Mouse (Mus musculus) embryonic facial prominence, embryonic 10.5 days (tissue): ENCODE data around the gene Naglu. TPM values are rescaled to one million over a fixed set of nuclear protein-coding genes. Genes with fewer than 3 reads are reported as not detected.

Experiments used
- DNase-seq: peaks from one replicate; pipeline ENCODE4 v3.0.0-alpha.2; 2017; ENCODE audit warnings: low spot score
- H3K27ac ChIP-seq: fragments of 300-500 bp; sonication (generic); replicated peaks from 2 replicates; pipeline ENCODE4 v1.5.1; 2016; ENCODE audit warnings: mild to moderate bottlenecking
- H3K27me3 ChIP-seq: fragments of 300-500 bp; sonication (generic); replicated peaks from 2 replicates; pipeline ENCODE4 v1.6.1; 2016; ENCODE audit warnings: low read depth, mild to moderate bottlenecking; ENCODE audit not compliant: poor library complexity, severe bottlenecking
- H3K36me3 ChIP-seq: fragments of 300-500 bp; sonication (generic); replicated peaks from 2 replicates; pipeline ENCODE4 v1.6.1; 2016; ENCODE audit warnings: mild to moderate bottlenecking, moderate library complexity
- H3K4me1 ChIP-seq: fragments of 300-500 bp; sonication (generic); 2 replicates; pipeline ENCODE4 v1.6.1; 2016
- H3K4me3 ChIP-seq: fragments of 300-500 bp; sonication (generic); 2 replicates; pipeline ENCODE4 v1.5.1; 2016; ENCODE audit warnings: mild to moderate bottlenecking, moderate library complexity
- H3K9me3 ChIP-seq: fragments of 300-500 bp; sonication (generic); 2 replicates; pipeline ENCODE4 v1.6.1; 2016; ENCODE audit warnings: mild to moderate bottlenecking
- WGBS: fragments of 180-500 bp; shearing (Covaris S2); methylation state at CpG from one replicate; pipeline ENCODE4 v1.1.7; 2016; 5-methylcytosine and 5-hydroxymethylcytosine counted together
- polyA plus RNA-seq: library from polyadenylated mRNA; unstranded; fragments of >200 nt; fragmentation: Nextera tagmentation; extraction: Ambion mirVana; gene quantifications from 2 replicates; pipeline ENCODE4 v1.2.1, GENCODE M21; 2016

Naglu gene
- polyA plus RNA-seq, 1 experiment from 2014 or later, result 7.4 TPM

GRCm38 (mm10) chr11:101060126-101060525, 9.7 kb upstream of the Naglu start:
- H3K36me3 ChIP-seq, result peaks cover 75% of the 10 kb centered on the region
- no peaks in the 10 kb centered on the region for H3K27me3 ChIP-seq
- WGBS, result 78% methylated on average over 8 of the region's 8 CpGs
- H3K4me1 ChIP-seq, result peaks cover 43% of the 10 kb centered on the region
- no peaks in the 10 kb centered on the region for H3K9me3 ChIP-seq
- DNase-seq, result no peak
- 0 out of 2 replicates have a peak overlapping the region, but pooled peaks have one; percentile 3 for H3K4me3 ChIP-seq
- H3K27ac ChIP-seq, result peak overlapping the region; percentile 51

- Histone ChIP-seq H3K36me3 (peaks cover 65% of the 10 kb centered on the region), H3K27me3 (no peaks in the 10 kb centered on the region), H3K4me1 (peaks cover 43% of the 10 kb centered on the region), H3K27ac (no peak overlapping the region; the same call in 1 of the 2 replicates), H3K4me3 (no peak overlapping the region), H3K9me3 (no peaks in the 10 kb centered on the region)
- no peak for DNase-seq
- 84% methylated on average over 5 of the region's 5 CpGs for WGBS
These were observed 8.8 kb upstream of the Naglu start for GRCm38 (mm10) chr11:101061049-101061448.

GRCm38 (mm10) chr11:101062165-101062884, 7.5 kb upstream of the Naglu start:
- peaks cover 53% of the 10 kb centered on the region for H3K36me3 ChIP-seq
- DNase-seq, result no peak
- peak overlapping the region; percentile 77; the same call in 1 of the 2 replicates for H3K27ac ChIP-seq
- 76% methylated on average over 12 of the region's 12 CpGs for WGBS
- H3K9me3 ChIP-seq, result no peaks in the 10 kb centered on the region
- no peak overlapping the region for H3K4me3 ChIP-seq
- peaks cover 51% of the 10 kb centered on the region for H3K4me1 ChIP-seq
- H3K27me3 ChIP-seq, result no peaks in the 10 kb centered on the region

GRCm38 (mm10) chr11:101062971-101063675, 6.7 kb upstream of the Naglu start:
- DNase-seq, result peak; percentile 36
- no peaks in the 10 kb centered on the region for H3K9me3 ChIP-seq
- peaks cover 6% of the 10 kb centered on the region for H3K27me3 ChIP-seq
- peaks cover 49% of the 10 kb centered on the region for H3K36me3 ChIP-seq
- peaks cover 51% of the 10 kb centered on the region for H3K4me1 ChIP-seq
- peak overlapping the region; percentile 77 for H3K27ac ChIP-seq
- peak overlapping the region; percentile 16 for H3K4me3 ChIP-seq
- WGBS, result 76% methylated on average over 14 of the region's 14 CpGs

DNA sequence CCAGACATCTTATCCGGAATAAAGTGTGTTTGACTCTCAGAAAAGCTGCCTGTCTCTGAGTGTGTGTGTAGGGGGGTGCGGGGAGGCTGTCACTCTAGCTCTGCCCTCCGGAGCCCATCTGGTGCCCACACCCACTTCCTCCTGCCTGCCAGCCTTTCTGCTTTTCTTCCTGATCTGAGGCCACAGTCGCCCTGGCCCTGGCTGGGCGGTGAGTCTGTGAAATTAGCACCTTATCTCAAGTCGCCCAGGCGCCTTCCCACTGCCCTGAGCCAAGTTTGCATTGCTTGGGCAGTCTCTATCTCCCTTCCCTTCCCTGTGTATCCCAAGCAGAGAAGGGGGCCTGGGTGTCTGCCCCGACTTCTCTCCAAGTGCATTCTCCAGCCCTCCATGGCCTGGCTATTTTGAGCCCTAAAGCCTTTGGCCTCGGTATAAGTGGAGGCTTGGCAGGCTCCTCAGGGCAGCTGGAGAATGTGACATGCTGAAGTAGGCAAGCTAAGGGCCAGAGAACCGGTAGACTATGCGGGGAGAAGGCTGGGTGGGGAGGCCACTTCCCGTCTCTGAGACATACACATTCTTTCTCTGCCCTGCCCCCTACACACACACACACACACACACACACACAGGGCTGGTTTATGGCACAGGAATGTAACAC, 6.0 kb upstream of the Naglu start:
- 58% methylated on average over 12 of the region's 12 CpGs for WGBS

DNA sequence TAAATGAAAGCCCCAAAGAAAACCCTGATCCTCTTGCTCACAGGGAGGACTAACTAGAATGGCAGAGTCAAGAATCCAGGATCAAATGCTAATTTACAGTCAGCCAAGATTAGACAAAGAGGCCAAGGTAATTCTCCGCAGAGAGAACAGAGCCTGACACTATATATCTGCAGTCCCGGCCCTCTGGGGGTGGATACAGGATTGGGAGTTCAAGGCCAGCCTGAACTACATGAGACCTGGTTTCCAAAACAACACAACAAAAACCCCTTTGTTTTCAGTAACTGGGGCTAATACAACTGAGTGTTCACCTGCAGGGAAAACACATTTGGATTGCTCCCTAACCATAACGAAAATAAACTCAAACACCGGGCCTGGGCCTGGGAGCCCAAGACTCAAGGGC, 5.3 kb upstream of the Naglu start:
- Histone ChIP-seq H3K27me3 (peaks cover 19% of the 10 kb centered on the region), H3K4me1 (peaks cover 44% of the 10 kb centered on the region), H3K36me3 (peaks cover 39% of the 10 kb centered on the region), H3K9me3 (no peaks in the 10 kb centered on the region), H3K27ac (peak overlapping the region; percentile 77), H3K4me3 (no peak overlapping the region)
- 79% methylated on average over 4 of the region's 4 CpGs for WGBS
- DNase-seq, result no peak

More for the DNA sequence above, 6.0 kb upstream of the Naglu start:
- Histone ChIP-seq H3K9me3 (no peaks in the 10 kb centered on the region), H3K27me3 (peaks cover 13% of the 10 kb centered on the region), H3K27ac (peak overlapping the region; percentile 77), H3K4me3 (peak overlapping the region; percentile 16), H3K4me1 (peaks cover 47% of the 10 kb centered on the region), H3K36me3 (peaks cover 46% of the 10 kb centered on the region)
- DNase-seq, result peak; percentile 44

DNA sequence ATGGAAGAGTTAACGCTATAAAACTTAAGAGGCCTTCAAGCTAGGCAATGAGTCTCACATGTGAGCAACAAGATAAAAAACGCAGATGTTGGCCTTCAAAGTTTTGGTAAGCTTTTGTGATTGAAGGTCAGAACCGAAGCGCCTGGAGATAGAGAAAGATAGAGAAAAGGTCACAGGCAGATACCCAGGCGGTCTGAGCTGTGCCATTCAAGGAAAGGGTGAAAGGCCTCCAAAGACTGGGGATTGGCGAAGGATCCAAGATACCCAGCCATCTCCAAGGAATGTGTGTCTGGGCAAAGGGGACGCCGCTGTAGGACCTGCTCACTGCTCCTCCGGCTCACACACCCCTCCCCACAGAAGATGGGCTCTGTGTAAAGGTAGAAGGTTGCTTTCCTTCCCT, 4.8 kb upstream of the Naglu start:
- H3K9me3 ChIP-seq, result no peaks in the 10 kb centered on the region
- peaks cover 20% of the 10 kb centered on the region for H3K27me3 ChIP-seq
- DNase-seq, result no peak
- WGBS, result 95% methylated on average over 9 of the region's 9 CpGs
- H3K4me1 ChIP-seq, result peaks cover 45% of the 10 kb centered on the region
- no peak overlapping the region for H3K4me3 ChIP-seq
- peaks cover 34% of the 10 kb centered on the region for H3K36me3 ChIP-seq
- H3K27ac ChIP-seq, result no peak overlapping the region

DNA sequence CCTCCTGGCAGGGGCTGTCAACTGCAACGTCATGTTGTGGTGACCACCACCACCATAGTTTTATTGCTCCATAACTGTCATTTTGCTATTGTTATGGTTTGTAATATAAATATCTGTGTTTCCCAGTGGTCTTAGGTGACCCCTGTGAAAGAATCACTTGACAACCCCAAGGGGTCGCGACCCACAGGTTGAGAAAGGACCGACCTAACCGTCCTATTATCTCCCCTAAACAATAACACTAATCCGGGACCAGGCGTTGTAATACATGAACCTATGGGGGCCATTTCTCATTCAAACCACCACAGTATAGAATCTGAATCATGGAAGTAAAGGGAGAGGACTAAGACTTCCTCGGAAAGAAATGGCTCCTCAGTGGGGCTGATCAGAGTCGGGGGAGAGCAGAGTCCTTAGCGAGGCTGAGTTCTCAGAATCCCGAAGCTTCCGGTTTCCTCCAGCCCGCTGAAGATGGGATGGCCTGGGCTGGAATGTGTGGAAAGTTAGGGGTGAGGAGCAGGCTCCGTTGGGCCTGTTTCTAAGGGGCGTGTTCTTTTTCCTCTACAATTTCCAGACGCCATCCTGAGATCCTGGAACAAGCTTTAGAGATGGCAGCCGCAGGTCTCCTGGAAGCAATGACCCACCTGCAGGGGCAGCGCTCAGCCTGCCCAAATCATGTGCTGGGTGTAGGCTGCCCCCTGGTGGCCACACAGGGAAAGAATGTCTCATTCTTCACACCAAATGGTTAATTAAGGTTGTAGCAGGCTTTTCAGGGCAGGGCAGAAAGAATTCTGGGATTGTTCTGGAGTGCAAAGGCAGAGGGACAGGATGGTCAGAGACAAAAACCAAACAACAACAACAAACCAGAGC, 3.0 kb upstream of the Naglu start:
- Histone ChIP-seq H3K36me3 (peaks cover 19% of the 10 kb centered on the region), H3K9me3 (no peaks in the 10 kb centered on the region), H3K27me3 (peaks cover 34% of the 10 kb centered on the region), H3K4me3 (peak overlapping the region; percentile 52), H3K27ac (no peak overlapping the region; the same call in 1 of the 2 replicates), H3K4me1 (peaks cover 50% of the 10 kb centered on the region)
- 25% methylated on average over 18 of the region's 18 CpGs for WGBS
- DNase-seq, result peak; percentile 90

DNA sequence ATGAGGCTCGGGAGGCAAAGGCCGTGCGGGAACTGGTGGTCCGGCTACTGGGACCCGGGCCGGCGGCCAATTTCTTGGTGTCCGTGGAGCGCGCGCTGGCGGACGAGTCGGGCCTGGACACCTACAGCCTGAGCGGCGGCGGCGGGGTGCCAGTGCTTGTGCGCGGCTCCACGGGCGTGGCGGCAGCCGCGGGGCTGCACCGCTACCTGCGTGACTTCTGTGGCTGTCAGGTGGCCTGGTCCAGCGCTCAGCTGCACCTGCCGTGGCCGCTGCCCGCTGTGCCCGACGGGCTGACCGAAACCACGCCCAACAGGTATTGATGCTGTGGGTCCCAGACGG, 346 bp downstream of the Naglu start:
- WGBS, result under 1% methylated on average over 36 of the region's 36 CpGs
- DNase-seq, result no peak
- Histone ChIP-seq H3K27me3 (peaks cover 53% of the 10 kb centered on the region), H3K4me1 (peaks cover 25% of the 10 kb centered on the region), H3K27ac (peak overlapping the region; percentile 86), H3K36me3 (no peaks in the 10 kb centered on the region), H3K4me3 (peak overlapping the region; percentile 89), H3K9me3 (no peaks in the 10 kb centered on the region)

GRCm38 (mm10) chr11:101070987-101071386, 1.2 kb downstream of the Naglu start:
- H3K4me3 ChIP-seq, result peak overlapping the region; percentile 89
- no peaks in the 10 kb centered on the region for H3K9me3 ChIP-seq
- DNase-seq, result no peak
- 73% methylated on average over 6 of the region's 6 CpGs for WGBS
- no peaks in the 10 kb centered on the region for H3K36me3 ChIP-seq
- no peak overlapping the region for H3K27ac ChIP-seq
- peaks cover 25% of the 10 kb centered on the region for H3K4me1 ChIP-seq
- peaks cover 55% of the 10 kb centered on the region for H3K27me3 ChIP-seq

DNA sequence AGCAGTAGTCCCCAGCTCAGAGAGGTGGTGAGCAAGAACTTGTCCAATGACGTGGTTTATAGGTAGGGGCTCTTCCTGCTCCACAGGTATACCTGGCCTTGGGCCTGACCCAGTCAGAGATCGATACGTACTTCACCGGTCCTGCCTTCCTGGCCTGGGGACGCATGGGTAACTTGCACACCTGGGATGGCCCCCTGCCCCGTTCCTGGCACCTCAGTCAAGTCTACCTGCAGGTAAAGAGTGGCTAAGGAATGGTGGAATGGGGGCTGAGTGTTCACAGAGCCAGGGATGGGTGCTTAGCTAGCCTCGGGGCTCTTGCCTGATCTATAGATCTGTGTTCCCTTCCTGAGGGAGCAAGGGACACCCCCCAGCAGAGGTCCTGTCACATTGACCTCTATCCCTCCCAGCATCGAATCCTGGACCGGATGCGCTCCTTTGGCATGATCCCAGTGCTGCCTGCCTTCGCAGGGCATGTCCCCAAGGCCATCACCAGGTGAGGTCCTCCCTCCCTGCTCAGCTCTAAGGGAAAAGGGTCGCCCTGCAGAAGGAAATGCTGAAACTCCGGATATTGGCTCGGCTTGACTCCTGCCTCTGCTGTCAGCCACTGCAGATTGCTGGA, 2.1 kb downstream of the Naglu start:
- Histone ChIP-seq H3K4me1 (peaks cover 21% of the 10 kb centered on the region), H3K27ac (no peak overlapping the region), H3K4me3 (no peak overlapping the region), H3K36me3 (no peaks in the 10 kb centered on the region; the same call in 1 of the 2 replicates), H3K27me3 (peaks cover 64% of the 10 kb centered on the region), H3K9me3 (no peaks in the 10 kb centered on the region)
- WGBS, result 71% methylated on average over 14 of the region's 14 CpGs
- no peak for DNase-seq
